ENCODE assay signal across 16 mouse cellular contexts in the genomic region with DNA sequence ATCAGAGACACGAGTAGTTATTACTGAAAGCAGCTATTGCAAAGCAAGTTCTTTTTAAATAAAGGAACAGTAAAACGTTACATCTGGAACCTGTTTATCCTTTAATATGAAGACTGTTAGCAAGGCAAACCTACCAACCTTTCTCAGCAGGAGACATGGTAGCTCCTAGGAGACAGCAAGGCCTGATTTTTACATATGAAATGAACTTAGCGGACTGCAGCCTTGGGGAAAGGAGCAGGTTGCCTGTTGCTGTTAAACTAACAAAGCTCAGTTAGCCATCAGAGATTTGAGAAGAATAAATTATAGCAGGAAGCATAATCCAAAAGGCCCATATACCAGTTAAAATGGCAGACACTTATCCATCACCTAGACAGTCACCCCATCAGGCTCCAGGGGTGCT.
"Had no signal": no experiment of that assay in that cellular context is flagged by ENCODE, and none has a peak within 500 bp of the region (broad histone marks: within the 10 kb centered on the region; RNA-seq: fewer than 3 reads in every experiment).

No protein-coding gene starts in this region.

- H3K9ac ChIP-seq: lung, embryonic 14.5 days; midbrain, embryonic 13.5 days; midbrain, embryonic 15.5 days; neural tube, embryonic 12.5 days; stomach, embryonic 15.5 days had no signal

- H3K27me3 ChIP-seq: megakaryocyte, embryonic 14.5 days; midbrain, embryonic 13.5 days; midbrain, embryonic 15.5 days; neural tube, embryonic 12.5 days; stomach, embryonic 15.5 days had no signal

- H3K4me2 ChIP-seq: lung, embryonic 14.5 days; midbrain, embryonic 11.5 days; midbrain, embryonic 13.5 days; midbrain, embryonic 15.5 days; neural tube, embryonic 12.5 days; stomach, embryonic 15.5 days had no signal

- DNase-seq: lung, adult 18-20 months; lung, embryonic 14.5 days; lung, postnatal 10 days; lung, postnatal 36 days; right cerebral cortex, postnatal 14 days; thymus, adult 2 months; thymus, postnatal 25 days; thymus, postnatal 4 days had no signal

- H3K36me3 ChIP-seq: midbrain, embryonic 13.5 days; midbrain, embryonic 15.5 days; neural tube, embryonic 12.5 days; stomach, embryonic 15.5 days had no signal

- H3K4me3 ChIP-seq: megakaryocyte, embryonic 14.5 days; midbrain, embryonic 13.5 days; midbrain, embryonic 15.5 days; neural tube, embryonic 12.5 days; stomach, embryonic 15.5 days had no signal

- H3K9me3 ChIP-seq: midbrain, embryonic 13.5 days; midbrain, embryonic 15.5 days; neural tube, embryonic 12.5 days; stomach, embryonic 15.5 days had no signal

- ATAC-seq: midbrain, embryonic 13.5 days; midbrain, embryonic 15.5 days had no signal

- H3K27ac ChIP-seq: macrophage; midbrain, embryonic 13.5 days; midbrain, embryonic 15.5 days; neural tube, embryonic 12.5 days; stomach, embryonic 15.5 days; stomach, postnatal 0 days had no signal

- H3K4me1 ChIP-seq: midbrain, embryonic 13.5 days; midbrain, embryonic 15.5 days; neural tube, embryonic 12.5 days; stomach, embryonic 15.5 days had no signal
